Mouse (Mus musculus) kidney, embryonic 15.5 days (tissue): Measurements from ENCODE around the gene Klf13. TPM values are rescaled to one million over a fixed set of nuclear protein-coding genes. Genes with fewer than 3 reads are reported as not detected.
A peak's percentile ranks its signal among the peaks of the same experiment; 100 is the strongest.

Experiments used
- ATAC-seq: fragments of 200-750 bp; cut with Nextera tagmentation; replicated peaks from 2 replicates; pipeline ENCODE4 v1.8.0; 2017; ENCODE audit warnings: moderate TSS enrichment; ENCODE audit not compliant: low FRiP score
- H3K27ac ChIP-seq: fragments of 300-500 bp; sonication (generic); 2 replicates; pipeline ENCODE4 v1.5.1; 2015; ENCODE audit warnings: mild to moderate bottlenecking, inconsistent platforms
- H3K27me3 ChIP-seq: fragments of 300-500 bp; sonication (generic); 2 replicates; pipeline ENCODE4 v1.6.1; 2015; ENCODE audit warnings: inconsistent platforms
- H3K36me3 ChIP-seq: fragments of 300-500 bp; sonication (generic); 2 replicates; pipeline ENCODE4 v1.6.1; 2015; ENCODE audit warnings: inconsistent platforms
- H3K4me1 ChIP-seq: fragments of 300-500 bp; sonication (generic); 2 replicates; pipeline ENCODE4 v1.6.1; 2015; ENCODE audit warnings: inconsistent platforms
- H3K4me2 ChIP-seq: fragments of 300-500 bp; sonication (generic); 2 replicates; pipeline ENCODE4 v1.6.1; 2015; ENCODE audit warnings: moderate library complexity, mild to moderate bottlenecking, inconsistent platforms
- H3K4me3 ChIP-seq: fragments of 300-500 bp; sonication (generic); replicated peaks from 2 replicates; pipeline ENCODE4 v1.5.1; 2015; ENCODE audit warnings: mild to moderate bottlenecking, inconsistent platforms
- H3K9ac ChIP-seq: fragments of 300-500 bp; sonication (generic); 2 replicates; pipeline ENCODE4 v1.6.1; 2015; ENCODE audit warnings: mild to moderate bottlenecking, inconsistent platforms
- H3K9me3 ChIP-seq: fragments of 300-500 bp; sonication (generic); replicated peaks from 2 replicates; pipeline ENCODE4 v1.6.1; 2016; ENCODE audit warnings: inconsistent platforms
- WGBS: fragments of 180-500 bp; shearing (Covaris S2); methylation state at CpG from one replicate; pipeline ENCODE4 v1.1.7; 2015; ENCODE audit warnings: mixed read lengths; 5-methylcytosine and 5-hydroxymethylcytosine counted together
- polyA plus RNA-seq: library from polyadenylated mRNA; unstranded; fragments of >200 nt; fragmentation: Nextera tagmentation; extraction: Ambion mirVana; gene quantifications from 2 replicates; pipeline ENCODE4 v1.2.1, GENCODE M21; 2015

The Klf13 gene
- polyA plus RNA-seq, 1 experiment from 2014 or later, result 23.3 TPM

GRCm38 (mm10) chr7:63943946-63944345 is 5.2 kb upstream of the Klf13 start:
- Histone ChIP-seq H3K27ac (no peak overlapping the region), H3K4me3 (no peak overlapping the region), H3K9ac (no peak overlapping the region), H3K36me3 (no peaks in the 10 kb centered on the region), H3K4me1 (peaks cover 8% of the 10 kb centered on the region), H3K4me2 (no peak overlapping the region), H3K27me3 (no peaks in the 10 kb centered on the region), H3K9me3 (no peaks in the 10 kb centered on the region)
- ATAC-seq, result no peak
- WGBS, result 42% methylated on average over 2 of the region's 2 CpGs

- Histone ChIP-seq H3K9me3 (no peaks in the 10 kb centered on the region), H3K36me3 (no peaks in the 10 kb centered on the region), H3K4me1 (peaks cover 14% of the 10 kb centered on the region), H3K27me3 (no peaks in the 10 kb centered on the region), H3K4me2 (no peak overlapping the region), H3K9ac (no peak overlapping the region), H3K27ac (no peak overlapping the region), H3K4me3 (no peak overlapping the region)
- WGBS, result 81% methylated on average over 4 of the region's 4 CpGs
- ATAC-seq, result no peak
Observed at GRCm38 (mm10) chr7:63941501-63941900, 2.8 kb upstream of the Klf13 start.

- no peak overlapping the region for H3K4me3 ChIP-seq
- H3K9me3 ChIP-seq, result no peaks in the 10 kb centered on the region
- H3K9ac ChIP-seq, result no peak overlapping the region
- H3K36me3 ChIP-seq, result no peaks in the 10 kb centered on the region
- H3K4me1 ChIP-seq, result peaks cover 15% of the 10 kb centered on the region
- ATAC-seq, result no peak
- H3K27me3 ChIP-seq, result no peaks in the 10 kb centered on the region
- WGBS, result 76% methylated on average over 3 of the region's 3 CpGs
- H3K4me2 ChIP-seq, result no peak overlapping the region
- no peak overlapping the region for H3K27ac ChIP-seq
Observed at GRCm38 (mm10) chr7:63941050-63941449, 2.3 kb upstream of the Klf13 start.

GRCm38 (mm10) chr7:63940321-63940720 is 1.6 kb upstream of the Klf13 start:
- no peak overlapping the region for H3K4me2 ChIP-seq
- ATAC-seq, result no peak
- no peak overlapping the region for H3K9ac ChIP-seq
- H3K4me3 ChIP-seq, result no peak overlapping the region
- no peaks in the 10 kb centered on the region for H3K9me3 ChIP-seq
- H3K27me3 ChIP-seq, result no peaks in the 10 kb centered on the region
- peak overlapping the region; percentile 95; the same call in 1 of the 2 replicates for H3K27ac ChIP-seq
- no peaks in the 10 kb centered on the region for H3K36me3 ChIP-seq
- peaks cover 22% of the 10 kb centered on the region for H3K4me1 ChIP-seq
- WGBS, result 89% methylated on average over 5 of the region's 5 CpGs

- peak overlapping the region; percentile 95 for H3K4me2 ChIP-seq
- peak overlapping the region; percentile 95 for H3K27ac ChIP-seq
- no peaks in the 10 kb centered on the region for H3K27me3 ChIP-seq
- H3K9me3 ChIP-seq, result no peaks in the 10 kb centered on the region
- H3K36me3 ChIP-seq, result no peaks in the 10 kb centered on the region
- H3K9ac ChIP-seq, result peak overlapping the region; percentile 71
- H3K4me3 ChIP-seq, result peak overlapping the region; percentile 85
- peak; percentile 57 for ATAC-seq
- H3K4me1 ChIP-seq, result peaks cover 30% of the 10 kb centered on the region
- under 1% methylated on average over 39 of the region's 39 CpGs for WGBS
Observed at GRCm38 (mm10) chr7:63939397-63939951, 759 bp upstream of the Klf13 start.

GRCm38 (mm10) chr7:63938066-63938913 is 425 bp downstream of the Klf13 start:
- no peaks in the 10 kb centered on the region for H3K27me3 ChIP-seq
- peak overlapping the region; percentile 95 for H3K4me2 ChIP-seq
- no peaks in the 10 kb centered on the region for H3K36me3 ChIP-seq
- H3K9me3 ChIP-seq, result no peaks in the 10 kb centered on the region
- ATAC-seq, result peak; percentile 62
- WGBS, result under 1% methylated on average over 104 of the region's 121 CpGs
- H3K9ac ChIP-seq, result peak overlapping the region; percentile 79
- peak overlapping the region; percentile 85 for H3K4me3 ChIP-seq
- H3K27ac ChIP-seq, result peak overlapping the region; percentile 93
- peaks cover 32% of the 10 kb centered on the region for H3K4me1 ChIP-seq

- under 1% methylated on average over 83 of the region's 88 CpGs for WGBS
- H3K4me2 ChIP-seq, result peak overlapping the region; percentile 95
- H3K4me3 ChIP-seq, result peak overlapping the region; percentile 85
- H3K27ac ChIP-seq, result peak overlapping the region; percentile 93
- H3K4me1 ChIP-seq, result peaks cover 32% of the 10 kb centered on the region
- no peaks in the 10 kb centered on the region for H3K36me3 ChIP-seq
- peak overlapping the region; percentile 79 for H3K9ac ChIP-seq
- ATAC-seq, result peak; percentile 30
- no peaks in the 10 kb centered on the region for H3K27me3 ChIP-seq
- no peaks in the 10 kb centered on the region for H3K9me3 ChIP-seq
Observed at GRCm38 (mm10) chr7:63937236-63938065, 1.3 kb downstream of the Klf13 start.

- H3K4me2 ChIP-seq, result peak overlapping the region; percentile 95
- ATAC-seq, result no peak
- H3K27ac ChIP-seq, result peak overlapping the region; percentile 93
- H3K4me1 ChIP-seq, result peaks cover 32% of the 10 kb centered on the region
- peak overlapping the region; percentile 85 for H3K4me3 ChIP-seq
- H3K9ac ChIP-seq, result peak overlapping the region; percentile 79
- WGBS, result 0% methylated on average over 11 of the region's 11 CpGs
- H3K36me3 ChIP-seq, result no peaks in the 10 kb centered on the region
- H3K27me3 ChIP-seq, result no peaks in the 10 kb centered on the region
- no peaks in the 10 kb centered on the region for H3K9me3 ChIP-seq
Observed at GRCm38 (mm10) chr7:63936986-63937235, 1.8 kb downstream of the Klf13 start.

- WGBS, result under 1% methylated on average over 34 of the region's 34 CpGs
- ATAC-seq, result no peak
Observed at GRCm38 (mm10) chr7:63936188-63936985, 2.3 kb downstream of the Klf13 start.

GRCm38 (mm10) chr7:63935809-63936187 is 2.9 kb downstream of the Klf13 start:
- peak overlapping the region; percentile 93; the same call in 1 of the 2 replicates for H3K27ac ChIP-seq
- WGBS, result 22% methylated on average over 8 of the region's 8 CpGs

More at GRCm38 (mm10) chr7:63936188-63936985, 2.3 kb downstream of the Klf13 start:
- no peaks in the 10 kb centered on the region for H3K9me3 ChIP-seq
- peak overlapping the region; percentile 85 for H3K4me3 ChIP-seq
- peak overlapping the region; percentile 93 for H3K27ac ChIP-seq
- peak overlapping the region; percentile 79 for H3K9ac ChIP-seq
- H3K4me1 ChIP-seq, result peaks cover 32% of the 10 kb centered on the region
- H3K27me3 ChIP-seq, result no peaks in the 10 kb centered on the region
- H3K4me2 ChIP-seq, result peak overlapping the region; percentile 95
- H3K36me3 ChIP-seq, result no peaks in the 10 kb centered on the region

GRCm38 (mm10) chr7:63934530-63934929 is 4.2 kb downstream of the Klf13 start:
- Histone ChIP-seq H3K4me1 (peaks cover 25% of the 10 kb centered on the region), H3K36me3 (no peaks in the 10 kb centered on the region), H3K4me2 (no peak overlapping the region), H3K27ac (no peak overlapping the region), H3K9ac (no peak overlapping the region), H3K27me3 (no peaks in the 10 kb centered on the region), H3K9me3 (no peaks in the 10 kb centered on the region), H3K4me3 (no peak overlapping the region)
- ATAC-seq, result no peak
- 55% methylated on average over 1 of the region's 1 CpGs for WGBS

More at GRCm38 (mm10) chr7:63935809-63936187, 2.9 kb downstream of the Klf13 start:
- Histone ChIP-seq H3K9me3 (no peaks in the 10 kb centered on the region), H3K27me3 (no peaks in the 10 kb centered on the region), H3K4me3 (peak overlapping the region; percentile 85), H3K36me3 (no peaks in the 10 kb centered on the region), H3K4me2 (peak overlapping the region; percentile 95), H3K4me1 (peaks cover 32% of the 10 kb centered on the region), H3K9ac (peak overlapping the region; percentile 79; the same call in 1 of the 2 replicates)
- ATAC-seq, result no peak
